Mouse (Mus musculus) heart, adult 2 months (tissue): ENCODE measurements at regions not wholly inside any gene's neighbourhood (a gene's known extent, or its start where the extent isn't known, plus 50 kb on each side); places are given as distances from the start of the nearest gene placed in this dataset.
A peak's percentile ranks its signal among the peaks of the same experiment; 100 is the strongest.

ENCODE experiments used
- CTCF ChIP-seq: fragments of 200-600 bp; IDR thresholded peaks from 2 replicates; pipeline ENCODE4 v1.8.1; 2022; ENCODE audit warnings: antibody characterized with exemption, mild to moderate bottlenecking, moderate library complexity
- EP300 ChIP-seq: fragments of 200-500 bp; IDR thresholded peaks from 2 replicates; pipeline ENCODE4 v1.6.1; 2011; ENCODE audit warnings: low read depth, low read length, control low read depth; ENCODE audit not compliant: insufficient read depth
- POLR2A ChIP-seq: fragments of 200-500 bp; IDR thresholded peaks from 2 replicates; pipeline ENCODE4 v1.6.1; 2011; ENCODE audit warnings: mild to moderate bottlenecking, low read depth, low read length, control low read depth; ENCODE audit not compliant: insufficient read depth

GRCm38 (mm10) chr6:15592780-15593179, 127.7 kb upstream of the Mdfic start:
- peak; percentile 42 for TF ChIP-seq CTCF
- TF ChIP-seq POLR2A: no peak
- no peak for TF ChIP-seq EP300
